Mouse (Mus musculus) liver (tissue): Measurements from ENCODE around the gene Dnm1l.
"Not testable (repeated sequence)": the region's sequence is repeated elsewhere in the genome, so short reads cannot be mapped to it uniquely, and the experiment has no call there.

Source experiments
- DNase-seq: peaks from one replicate; pipeline ENCODE4 v3.0.0-alpha.2; 2020; ENCODE audit warnings: mixed read lengths

Gene Dnm1l

DNA sequence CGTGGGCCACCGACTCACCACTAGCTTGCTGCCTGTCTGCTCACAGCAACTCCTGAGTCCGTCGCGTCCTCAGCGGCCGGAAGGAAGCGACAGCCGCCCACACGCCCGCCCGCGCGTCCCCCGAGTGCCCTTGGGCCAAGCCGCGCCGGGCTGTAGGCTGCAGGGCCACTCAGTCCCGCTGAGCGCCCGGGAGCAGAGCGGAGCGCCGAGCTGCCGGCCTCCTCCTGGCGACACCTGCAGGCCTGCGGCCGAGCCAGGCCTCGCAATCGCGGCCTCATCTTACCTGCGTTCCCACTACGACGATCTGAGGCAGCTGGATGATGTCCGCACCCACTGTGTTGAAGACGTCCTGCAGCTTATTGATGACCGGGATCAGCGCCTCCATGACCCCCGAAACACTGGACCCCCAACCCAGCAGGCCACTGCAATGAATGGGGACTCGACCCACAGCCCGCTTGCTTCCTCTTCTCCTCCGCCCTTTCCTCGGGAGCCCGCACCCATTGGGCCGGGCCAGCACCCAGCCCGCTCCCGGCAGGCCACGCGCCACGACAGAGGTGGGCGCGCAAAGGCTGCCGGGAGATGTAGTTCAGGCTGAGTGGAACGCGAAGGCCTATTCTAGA, at the start of gene Dnm1l:
Gene Dnm1l (minus strand): TSS at position 479 of the 620 bp plus-strand sequence.
- peak; percentile 92 for DNase-seq

DNA sequence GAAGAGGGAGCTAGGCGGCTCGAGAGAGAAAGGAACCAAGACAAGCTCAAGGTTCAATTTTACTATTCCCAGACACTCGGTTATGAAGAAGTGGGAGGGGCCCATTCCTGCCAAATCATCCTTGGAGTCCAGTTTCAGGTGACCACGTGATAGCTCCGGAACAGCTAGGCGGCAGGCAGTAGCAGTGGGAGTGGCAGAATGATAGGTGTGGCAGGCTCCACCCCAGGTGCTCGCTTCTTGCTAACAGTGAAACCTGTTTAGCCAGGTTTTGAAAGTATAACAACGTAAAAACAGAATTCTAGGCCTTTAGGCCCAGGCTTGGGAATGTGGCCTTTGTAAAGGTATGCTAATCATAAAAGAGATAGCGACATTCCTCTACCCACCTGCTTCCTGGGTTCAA, 8.5 kb upstream of the Dnm1l start:
- DNase-seq, result not testable (repeated sequence)

DNA sequence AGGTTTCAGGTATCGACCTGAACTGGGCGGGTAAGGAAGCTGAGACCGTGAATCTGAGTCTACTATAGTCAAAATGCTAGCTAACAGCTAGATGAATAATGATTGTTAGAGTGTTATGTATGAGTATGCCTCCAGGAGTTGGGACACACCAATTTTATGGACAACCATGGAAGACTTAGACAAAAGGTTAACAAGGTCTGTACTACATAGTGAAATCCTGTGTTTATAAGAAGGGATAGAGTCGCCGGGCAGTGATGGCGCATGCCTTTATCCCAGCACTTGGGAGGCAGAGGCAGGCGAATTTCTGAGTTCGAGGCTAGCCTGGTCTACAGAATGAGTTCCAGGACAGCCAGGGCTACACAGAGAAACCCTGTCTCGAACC, 333 bp upstream of the Dnm1l start:
- not testable (repeated sequence) for DNase-seq

GRCm38 (mm10) chr16:16357908-16358307, 851 bp downstream of the Dnm1l start:
- peak; percentile 6 for DNase-seq

DNA sequence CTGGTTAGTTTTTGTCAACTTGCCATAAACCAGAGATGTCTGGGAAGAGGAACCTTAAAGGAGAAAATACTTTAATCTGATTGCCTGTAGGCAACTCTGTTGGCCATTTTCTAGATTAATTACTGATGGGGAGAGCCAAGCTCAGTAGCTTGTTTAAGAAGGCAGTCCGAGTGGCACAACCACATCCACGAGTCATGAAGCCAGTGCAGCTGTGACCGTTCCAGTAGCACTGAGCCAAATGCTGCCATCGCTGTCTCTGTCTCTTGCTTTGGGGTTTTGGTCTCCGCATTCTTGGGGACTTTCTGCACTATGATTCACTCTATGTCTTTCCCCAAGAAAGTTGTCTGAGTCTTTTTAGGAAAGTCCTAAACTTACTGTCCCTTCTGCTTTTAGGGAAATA, 12.3 kb downstream of the Dnm1l start:
- DNase-seq, result no peak

DNA sequence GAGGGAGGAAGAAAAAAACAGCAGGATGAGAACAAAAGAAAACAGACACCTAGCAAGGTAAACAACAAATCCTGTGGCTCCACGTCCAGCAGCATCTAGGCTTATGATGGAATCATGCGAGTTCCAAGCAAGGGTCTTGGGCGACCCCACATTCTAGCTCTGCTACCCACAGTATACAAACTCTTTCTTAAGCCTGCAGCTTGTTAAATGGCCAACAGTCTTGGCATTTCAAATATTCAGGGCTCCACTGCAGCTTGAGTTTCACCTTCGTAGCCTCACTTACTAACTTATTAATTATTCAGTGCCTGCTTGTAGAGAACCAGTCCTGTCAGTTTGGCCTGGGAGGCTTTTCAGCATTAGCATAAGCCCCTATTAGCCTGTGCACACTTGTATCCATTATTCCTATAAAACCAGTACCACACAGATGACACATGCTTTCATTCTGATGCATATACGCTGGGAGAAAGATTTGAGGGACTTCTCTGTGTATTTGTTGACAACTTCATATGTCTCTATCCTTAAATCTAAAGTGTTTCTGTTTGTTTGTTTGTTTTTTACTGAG, 32.9 kb downstream of the Dnm1l start:
- no peak for DNase-seq

DNA sequence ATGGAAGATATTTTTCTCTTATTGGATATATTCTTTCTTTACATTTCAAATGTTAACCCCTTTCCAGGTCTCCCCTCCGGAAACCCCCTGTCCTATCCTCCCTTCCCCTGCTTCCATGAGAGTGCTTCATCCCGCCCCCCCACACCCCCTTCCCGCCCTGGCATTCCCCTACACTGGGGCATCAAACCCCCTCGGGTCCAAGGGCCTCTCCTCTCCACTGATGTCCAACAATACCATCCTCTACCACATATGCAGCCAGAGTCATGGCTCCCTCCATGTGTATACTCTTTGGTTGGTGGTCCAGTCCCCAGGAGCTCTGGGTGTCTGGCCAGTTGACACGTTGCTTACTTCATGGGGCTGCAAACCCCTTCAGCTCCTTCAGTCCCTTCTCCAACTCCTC, 47.4 kb downstream of the Dnm1l start:
- no peak for DNase-seq

DNA sequence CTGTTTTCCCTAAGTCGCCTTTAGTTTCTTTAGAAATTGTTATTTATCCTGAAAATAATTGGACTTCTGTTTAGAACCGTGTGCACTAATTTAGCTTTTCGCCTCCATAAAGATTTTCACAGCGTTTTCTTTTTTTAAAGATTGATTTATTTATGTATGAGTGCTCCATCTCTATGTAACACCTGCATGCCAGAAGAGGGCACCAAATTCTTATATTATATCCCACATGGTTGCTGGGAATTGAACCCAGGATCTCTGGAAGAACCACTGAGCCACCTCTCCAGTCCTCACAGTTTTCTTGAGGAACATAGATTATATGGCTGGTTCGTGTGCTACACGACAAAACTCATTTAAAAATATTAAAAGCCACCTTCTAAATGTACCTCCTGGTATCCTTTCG, 54.9 kb downstream of the Dnm1l start:
- DNase-seq, result no peak

DNA sequence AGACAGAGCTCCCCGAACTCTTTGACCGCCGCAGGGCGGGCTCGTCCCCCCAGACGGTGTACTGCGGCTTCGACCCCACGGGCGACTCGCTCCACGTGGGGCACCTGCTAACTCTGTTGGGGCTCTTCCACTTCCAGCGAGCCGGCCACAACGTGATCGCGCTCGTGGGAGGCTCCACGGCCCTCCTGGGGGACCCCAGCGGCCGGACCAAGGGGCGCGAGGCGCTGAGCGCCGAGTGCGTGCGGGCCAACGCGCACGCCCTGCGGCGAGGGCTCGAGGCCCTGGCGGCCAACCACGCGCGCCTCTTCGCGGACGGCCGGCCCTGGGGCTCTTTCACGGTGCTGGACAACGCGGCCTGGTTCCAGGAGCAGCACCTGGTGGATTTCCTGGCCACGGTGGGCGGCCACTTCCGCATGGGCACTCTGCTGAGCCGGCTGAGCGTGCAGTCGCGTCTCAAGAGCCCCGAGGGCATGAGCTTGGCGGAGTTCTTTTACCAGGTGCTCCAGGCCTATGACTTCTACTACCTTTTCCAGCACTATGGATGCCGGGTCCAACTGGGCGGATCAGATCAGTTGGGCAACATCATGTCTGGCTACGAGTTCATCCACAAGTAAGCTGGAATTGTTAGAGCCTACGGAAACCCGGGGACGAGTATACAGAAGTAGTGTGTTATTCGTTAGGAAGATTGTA, 55.5 kb downstream of the Dnm1l start:
- peak; percentile 56 for DNase-seq

DNA sequence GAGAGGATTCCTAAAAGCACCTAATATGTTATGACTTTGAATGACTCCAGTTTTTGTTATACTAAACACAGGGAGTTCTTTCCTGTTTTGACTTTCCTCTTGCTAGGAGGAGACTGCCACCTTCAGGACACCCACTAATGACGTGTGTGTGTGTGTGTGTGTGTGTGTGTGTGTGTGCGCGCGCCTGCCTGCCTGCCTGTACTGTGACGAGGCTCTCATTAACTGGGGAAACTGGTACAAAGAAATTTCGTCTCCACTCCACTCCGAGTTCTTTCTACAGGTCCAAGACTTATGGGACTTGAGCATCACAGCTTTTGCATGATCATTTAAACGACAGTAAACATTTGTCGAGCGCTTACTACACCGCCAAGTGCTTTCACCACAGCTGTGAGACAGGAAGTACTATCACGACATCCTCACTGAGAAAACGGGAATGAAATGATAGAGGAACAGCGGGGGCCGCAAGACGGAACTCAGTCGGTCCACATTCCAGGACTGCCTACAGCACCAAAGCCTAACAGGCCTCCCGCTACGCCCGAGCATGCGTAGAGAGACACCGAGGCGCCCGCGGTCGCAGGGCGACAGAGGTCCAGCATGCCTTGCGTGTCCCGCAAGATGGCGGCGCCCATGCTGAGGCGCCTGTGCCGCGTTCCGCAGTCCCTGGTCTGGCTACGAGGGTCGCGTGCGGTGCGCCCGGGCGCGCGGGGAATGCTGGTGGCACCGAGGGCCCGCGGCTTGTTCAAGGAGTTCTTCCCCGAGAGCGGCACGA, 56.2 kb downstream of the Dnm1l start, which contains the start of gene Yars2:
Gene Yars2 (plus strand): TSS at position 597 of the 769 bp plus-strand sequence.
- peak; percentile 93 for DNase-seq

DNA sequence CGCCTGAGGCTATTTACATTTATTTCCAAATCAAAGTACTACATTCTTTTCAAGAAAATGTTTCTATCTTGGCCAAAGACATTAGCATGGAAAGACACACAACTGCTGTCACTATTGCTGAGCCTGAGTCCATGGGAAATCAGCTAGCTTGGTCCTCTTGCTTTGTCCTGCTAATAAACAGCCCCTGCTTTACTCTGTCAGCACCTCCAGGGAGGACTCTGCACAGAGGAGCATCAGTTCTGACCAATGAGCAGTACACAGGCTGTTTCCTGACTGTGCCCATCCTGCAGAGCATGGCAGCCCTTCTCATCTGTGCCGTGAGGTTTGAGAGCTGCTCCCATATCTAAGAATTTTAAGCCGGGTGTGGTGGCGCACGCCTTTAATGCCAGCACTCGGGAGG, 85.0 kb downstream of the Dnm1l start:
- no peak for DNase-seq

- DNase-seq, result no peak
Observed at GRCm38 (mm10) chr16:16272978-16273377, 85.8 kb downstream of the Dnm1l start.

GRCm38 (mm10) chr16:16262436-16262835, 96.3 kb downstream of the Dnm1l start:
- DNase-seq, result no peak
